Mouse (Mus musculus) ovary, postnatal 14 days (tissue): ENCODE data around the gene Tspear.
"Not testable (repeated sequence)": the region's sequence is repeated elsewhere in the genome, so short reads cannot be mapped to it uniquely, and the experiment has no call there.

Experiments used
- DNase-seq: peaks from one replicate; pipeline ENCODE4 v3.0.0; 2022; ENCODE audit warnings: low spot score

The Tspear gene

DNA sequence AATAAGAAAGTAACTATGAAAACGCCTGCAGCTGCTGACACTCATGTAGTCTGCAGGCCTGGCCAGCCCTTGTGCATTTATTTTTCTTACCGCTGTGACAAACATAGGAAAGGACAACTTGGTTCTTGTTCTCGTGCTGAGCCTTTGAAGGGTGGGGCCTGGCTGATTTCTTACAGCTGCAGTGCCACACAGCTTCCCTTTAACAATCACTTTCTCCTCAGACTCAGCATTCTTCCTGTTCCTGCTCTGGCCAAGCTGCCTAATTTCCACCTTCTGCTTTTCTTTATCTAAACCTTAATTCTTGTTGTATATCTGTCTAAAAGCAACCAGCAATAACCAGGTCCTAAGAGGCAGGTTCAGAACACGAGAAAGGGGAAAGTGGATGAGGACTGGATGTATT lies 27.4 kb downstream of the Tspear start:
- no peak for DNase-seq

DNA sequence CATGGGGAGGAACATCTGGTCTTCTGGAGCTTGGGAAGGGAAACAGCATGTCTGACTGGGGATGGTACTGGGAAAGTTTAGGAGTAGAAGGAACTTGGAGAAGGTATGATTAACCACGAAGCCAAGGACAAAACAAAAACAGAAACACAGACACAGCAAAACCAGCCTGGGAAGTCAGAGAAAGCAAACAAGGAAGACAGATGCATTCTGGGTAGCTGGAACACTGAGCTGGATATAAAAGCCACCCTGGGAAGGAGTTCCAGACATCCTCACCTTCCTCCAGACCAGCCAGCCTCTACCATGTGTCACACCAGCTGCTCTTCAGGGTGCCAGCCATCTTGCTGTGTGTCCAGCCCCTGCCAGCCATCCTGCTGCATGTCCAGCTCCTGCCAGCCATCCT lies 29.1 kb downstream of the Tspear start, which contains the start of gene Gm10142:
Gm10142 (plus strand) TSS at position 301 of the 400 bp plus-strand sequence.
- DNase-seq, result no peak

DNA sequence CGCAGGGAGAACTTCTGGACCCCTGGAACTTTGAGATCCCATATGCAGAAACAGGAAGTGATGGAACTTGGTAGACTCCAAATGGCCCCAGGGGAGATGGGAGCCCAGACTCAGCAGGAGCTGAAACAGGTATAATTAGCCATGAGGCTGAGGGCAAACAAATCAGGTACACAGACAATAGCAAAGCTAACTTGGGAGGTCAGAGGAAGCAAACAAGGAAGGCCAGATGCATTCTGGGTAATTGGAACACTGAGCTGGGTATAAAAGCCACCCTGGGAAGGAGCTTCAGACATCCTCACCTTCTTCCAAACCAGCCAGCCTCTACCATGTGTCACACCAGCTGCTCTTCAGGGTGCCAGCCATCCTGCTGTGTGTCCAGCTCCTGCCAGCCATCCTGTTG lies 33.9 kb downstream of the Tspear start, which contains the start of gene Krtap12-1:
Krtap12-1 (plus strand) TSS at position 301 of the 400 bp plus-strand sequence.
- not testable (repeated sequence) for DNase-seq

DNA sequence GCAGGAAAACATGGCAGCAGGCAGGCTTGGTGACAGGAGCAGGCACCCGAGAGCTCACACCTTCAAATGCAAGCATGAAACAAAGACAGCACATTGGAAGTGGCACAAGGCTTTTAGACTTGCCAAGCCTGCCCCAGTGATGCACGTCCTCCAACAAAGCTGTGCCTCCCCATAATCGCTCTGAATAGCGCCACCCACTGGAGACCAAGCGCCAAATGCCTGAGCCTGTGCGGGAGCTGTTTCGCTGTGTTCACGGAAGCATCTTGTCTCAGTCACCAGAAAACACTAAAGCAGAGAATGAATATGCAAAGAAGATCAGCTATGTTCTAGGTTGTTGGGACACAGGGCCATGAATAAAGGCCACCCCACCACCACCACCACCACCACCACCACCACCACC lies 38.5 kb downstream of the Tspear start:
- DNase-seq, result no peak

DNA sequence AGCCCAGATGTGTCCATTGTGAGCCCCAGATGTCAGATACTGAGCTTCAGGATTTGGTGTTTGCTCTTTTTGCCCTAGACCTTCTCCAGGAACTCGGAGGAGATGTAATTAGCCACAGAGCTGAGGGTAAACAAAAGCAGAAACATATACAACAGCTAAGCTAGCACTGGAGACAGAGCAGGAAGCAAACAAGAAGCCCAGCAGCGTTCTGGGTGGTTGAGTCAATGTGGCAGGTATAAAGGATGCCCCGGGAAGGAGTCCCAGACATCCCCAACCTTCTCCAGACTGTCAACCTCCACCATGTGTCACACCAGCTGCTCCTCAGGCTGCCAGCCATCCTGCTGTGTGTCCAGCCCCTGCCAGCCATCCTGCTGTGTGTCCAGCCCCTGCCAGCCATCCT lies 39.8 kb downstream of the Tspear start, which contains the start of gene Gm10100:
Gm10100 (plus strand) TSS at position 301 of the 400 bp plus-strand sequence.
- DNase-seq, result no peak

DNA sequence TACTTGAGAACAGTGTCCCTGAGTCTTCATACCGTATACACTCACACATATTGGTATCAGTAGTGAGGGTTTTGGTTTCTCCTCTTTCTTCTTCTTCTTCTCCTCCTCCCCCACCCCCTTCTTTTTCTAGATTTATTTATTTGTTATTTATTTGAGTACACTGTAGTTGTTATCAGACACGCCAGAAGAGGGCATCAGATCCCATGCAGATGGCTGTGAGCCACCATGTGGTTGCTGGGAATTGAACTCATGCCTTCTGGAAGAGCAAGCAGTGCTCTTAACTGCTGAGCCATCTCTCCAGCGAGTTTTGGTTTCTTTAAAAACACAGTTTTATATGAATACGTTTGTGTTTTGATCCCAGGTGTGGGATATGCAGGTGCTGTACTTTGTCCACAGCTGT lies 41.9 kb downstream of the Tspear start:
- no peak for DNase-seq

DNA sequence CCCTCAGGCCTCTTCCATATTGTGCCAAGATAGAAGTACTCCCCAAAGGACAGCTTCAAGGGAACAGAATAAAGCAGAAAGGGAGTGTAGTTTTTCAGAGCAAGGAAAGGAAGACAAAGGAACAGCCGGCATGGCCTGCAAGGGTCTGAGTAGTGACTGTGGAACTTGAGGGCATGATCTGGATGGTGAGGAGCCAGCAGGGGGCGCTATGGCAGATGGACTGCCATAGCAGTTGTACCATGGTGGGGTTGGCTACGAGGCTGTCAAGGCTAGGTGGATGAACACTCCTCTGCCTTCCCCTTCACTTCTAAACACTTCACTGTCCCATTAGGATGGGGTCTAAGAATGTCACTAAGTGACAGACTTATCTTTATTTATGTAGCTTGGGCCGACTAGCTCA lies 42.9 kb downstream of the Tspear start:
- DNase-seq, result no peak

DNA sequence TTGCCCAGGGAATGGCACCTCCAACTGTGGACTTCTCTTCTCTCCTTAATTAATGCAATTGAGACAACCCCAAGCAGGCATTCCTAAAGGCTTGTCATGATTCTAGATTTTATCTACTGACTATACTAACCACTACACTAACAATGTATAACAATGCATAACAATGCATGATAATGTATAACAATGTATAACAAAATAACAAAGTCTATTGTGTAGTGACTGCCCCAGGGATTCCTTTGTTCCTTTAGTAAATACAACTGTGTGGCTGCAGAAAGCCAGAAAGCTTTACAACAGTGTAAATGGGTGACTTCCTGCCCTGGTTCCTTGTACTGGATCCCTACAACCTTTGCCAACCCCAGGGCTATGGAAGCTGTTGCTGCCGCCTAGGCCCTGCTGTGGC lies 49.6 kb downstream of the Tspear start:
- DNase-seq, result no peak

DNA sequence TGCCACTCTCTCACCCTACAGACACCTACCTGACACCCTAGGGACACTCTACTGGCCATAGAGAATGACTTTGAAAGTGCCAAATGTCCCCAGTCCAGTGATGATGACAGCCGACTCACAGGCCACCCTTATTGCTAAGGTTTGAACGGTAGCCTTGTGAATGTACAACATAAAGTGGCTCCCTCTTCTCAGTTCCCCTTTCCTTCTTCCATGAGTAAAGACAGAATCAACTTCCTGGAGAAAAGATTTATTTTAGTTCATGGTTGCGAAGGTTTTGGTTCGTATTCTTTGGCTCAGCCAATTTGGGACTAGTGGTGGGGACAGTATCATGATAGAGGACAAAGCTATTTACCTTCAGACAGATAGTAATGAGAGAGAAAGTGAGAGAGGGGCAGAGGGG lies 52.6 kb downstream of the Tspear start:
- DNase-seq, result no peak

DNA sequence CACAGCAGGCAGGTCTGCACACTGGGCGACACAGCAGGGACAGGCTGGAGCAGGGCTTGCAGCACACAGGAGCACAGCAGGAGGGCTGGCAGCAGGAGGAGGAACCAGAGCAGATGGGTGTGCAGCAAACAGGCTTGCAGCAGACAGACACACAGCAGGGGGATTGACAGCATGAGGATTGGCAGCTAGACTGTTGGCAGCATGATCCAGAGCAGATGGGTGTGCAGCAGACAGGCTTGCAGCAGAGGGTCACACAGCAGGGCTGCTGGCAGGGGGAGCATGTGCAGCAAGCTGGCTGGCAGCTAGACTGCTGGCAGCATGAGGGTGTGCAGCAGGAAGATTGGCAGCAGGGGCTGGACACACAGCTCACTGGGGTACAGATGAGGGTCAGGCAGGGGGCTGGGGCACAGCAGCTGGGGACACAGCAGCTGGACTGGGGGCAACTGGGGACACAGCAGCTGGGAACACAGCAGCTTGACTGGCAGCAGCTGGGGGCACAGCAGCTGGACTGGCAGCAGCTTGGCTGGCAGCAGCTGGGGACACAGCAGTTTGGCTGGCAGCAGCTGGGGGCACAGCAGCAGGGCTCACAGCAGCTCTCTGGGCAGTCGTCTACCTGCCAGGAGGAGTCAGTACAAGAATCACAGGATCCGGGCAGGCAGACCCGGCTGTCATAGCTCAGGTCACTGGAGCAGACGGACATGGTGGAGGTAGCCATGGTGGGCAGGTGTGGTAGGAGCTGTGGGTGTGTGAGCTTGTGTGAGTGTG lies 55.7 kb downstream of the Tspear start, which contains the start of gene Gm18596:
Gm18596 (minus strand) TSS at position 715 of the 765 bp plus-strand sequence.
- DNase-seq, result not testable (repeated sequence)

DNA sequence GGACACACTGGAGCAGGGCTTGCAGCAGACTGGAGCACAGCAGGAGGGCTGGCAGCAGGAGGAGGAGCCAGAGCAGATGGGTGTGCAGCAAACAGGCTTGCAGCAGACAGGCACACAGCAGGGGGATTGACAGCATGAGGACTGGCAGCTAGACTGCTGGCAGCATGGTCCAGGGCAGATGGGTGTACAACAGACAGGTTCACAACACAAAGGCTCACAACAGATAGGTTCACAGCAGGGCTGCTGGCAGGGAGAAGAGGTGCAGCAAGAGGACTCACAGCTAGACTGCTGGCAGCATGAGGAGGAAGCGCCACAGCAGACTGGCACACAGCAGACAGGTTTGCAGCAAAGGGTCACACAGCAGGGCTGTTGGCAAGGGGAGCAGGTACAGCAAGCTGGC lies 64.3 kb downstream of the Tspear start:
- not testable (repeated sequence) for DNase-seq

DNA sequence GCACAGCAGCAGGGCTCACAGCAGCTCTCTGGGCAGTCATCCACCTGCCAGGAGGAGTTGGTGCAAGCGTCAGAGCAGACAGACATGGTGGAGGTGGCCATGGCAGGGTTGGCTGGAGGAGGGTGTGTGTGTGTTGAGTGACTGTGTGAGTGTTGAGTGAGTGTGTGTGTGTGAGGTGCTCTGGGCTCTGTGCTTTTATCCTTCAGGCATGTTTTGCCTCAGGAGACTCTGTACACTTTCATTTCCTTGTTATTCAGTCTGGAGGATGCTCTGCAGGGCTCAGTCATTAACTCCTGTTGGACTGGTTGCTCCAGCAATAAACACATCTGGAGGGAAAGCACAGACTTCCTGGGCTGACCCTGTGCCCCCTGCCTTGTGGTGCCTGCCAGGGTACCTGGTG lies 64.9 kb downstream of the Tspear start, which contains the start of gene Gm9736:
Gm9736 (minus strand) TSS at position 101 of the 400 bp plus-strand sequence.
- not testable (repeated sequence) for DNase-seq

DNA sequence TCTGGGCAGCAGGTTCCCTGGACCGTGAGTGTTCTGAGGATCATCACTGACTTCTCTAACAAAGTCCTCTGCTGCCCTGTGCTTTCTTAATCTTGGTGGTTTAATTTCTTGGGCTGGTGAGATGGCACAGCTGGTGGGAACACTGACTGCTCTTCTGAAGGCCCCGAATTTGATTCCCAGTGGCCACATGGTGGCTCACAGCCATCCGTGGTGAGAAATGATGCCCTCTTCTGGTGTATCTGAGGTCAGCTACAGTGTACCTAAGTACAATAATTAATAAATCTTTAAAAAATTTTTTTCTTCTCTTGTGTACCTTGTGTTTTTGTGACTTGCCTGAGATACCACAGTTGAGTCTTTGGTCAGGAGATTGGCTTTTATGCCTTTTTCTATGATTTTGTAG lies 65.9 kb downstream of the Tspear start:
- not testable (repeated sequence) for DNase-seq

DNA sequence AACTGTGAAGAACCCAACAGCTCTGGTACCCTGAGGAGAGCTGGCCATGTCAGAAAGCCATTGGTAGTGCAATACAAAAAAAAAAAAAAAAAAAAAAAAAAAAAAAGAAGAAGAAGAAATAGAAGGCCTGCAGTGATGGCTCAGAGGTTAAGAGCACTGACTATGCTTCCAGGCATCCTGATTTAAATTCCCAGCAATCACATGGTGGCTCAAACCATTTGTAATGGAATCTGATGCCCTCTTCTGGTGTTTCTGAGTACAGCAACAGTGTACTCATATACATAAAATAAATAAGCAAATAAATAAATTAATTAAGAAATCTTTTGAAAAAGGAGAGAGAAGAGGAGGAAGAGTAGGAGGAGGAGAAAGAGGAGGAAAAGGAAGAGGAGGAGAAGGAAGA lies 67.1 kb downstream of the Tspear start:
- no peak for DNase-seq

DNA sequence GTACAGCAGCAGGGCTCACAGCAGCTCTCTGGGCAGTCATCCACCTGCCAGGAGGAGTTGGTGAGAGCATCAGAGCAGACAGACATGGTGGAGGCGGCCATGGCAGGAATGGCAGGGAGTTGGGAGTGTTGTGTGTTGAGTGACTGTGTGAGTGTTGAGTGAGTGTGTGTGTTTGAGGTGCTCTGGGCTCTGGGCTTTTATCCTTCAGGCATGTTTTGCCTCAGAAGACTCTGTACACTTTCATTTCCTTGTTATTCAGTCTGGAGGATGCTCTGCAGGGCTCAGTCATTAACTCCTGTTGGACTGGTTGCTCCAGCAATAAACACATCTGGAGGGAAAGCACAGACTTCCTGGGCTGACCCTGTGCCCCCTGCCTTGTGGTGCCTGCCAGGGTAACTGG lies 73.2 kb downstream of the Tspear start, which contains the start of gene Gm3233:
Gm3233 (minus strand) TSS at position 101 of the 400 bp plus-strand sequence.
- DNase-seq, result not testable (repeated sequence)

DNA sequence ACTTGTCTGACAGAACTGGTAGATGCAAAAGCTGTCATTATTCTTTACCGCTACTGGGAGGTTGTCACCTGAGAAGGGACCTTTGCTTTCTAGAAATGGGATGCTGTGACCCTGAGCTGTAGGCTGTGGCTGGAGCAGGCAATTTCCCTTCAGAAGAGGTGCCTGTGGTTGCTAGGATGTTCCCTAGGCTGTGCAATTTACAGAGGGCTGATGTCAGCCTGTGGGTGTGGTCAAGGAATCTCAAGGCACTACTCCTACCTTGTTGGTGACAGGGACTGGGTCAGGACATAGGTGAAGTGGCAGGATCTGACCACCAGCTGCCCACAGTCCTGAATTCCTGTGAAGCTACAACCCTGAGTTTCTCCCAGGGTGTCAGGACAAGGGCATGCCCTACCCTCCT lies 83.4 kb downstream of the Tspear start:
- DNase-seq, result no peak

DNA sequence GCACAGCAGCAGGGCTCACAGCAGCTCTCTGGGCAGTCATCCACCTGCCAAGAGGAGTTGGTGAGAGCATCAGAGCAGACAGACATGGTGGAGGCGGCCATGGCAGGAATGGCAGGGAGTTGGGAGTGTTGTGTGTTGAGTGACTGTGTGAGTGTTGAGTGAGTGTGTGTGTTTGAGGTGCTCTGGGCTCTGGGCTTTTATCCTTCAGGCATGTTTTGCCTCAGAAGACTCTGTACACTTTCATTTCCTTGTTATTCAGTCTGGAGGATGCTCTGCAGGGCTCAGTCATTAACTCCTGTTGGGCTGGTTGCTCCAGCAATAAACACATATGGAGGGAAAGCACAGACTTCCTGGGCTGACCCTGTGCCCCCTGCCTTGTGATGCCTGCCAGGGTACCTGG lies 84.9 kb downstream of the Tspear start, which contains the start of gene Gm3238:
Gm3238 (minus strand) TSS at position 101 of the 400 bp plus-strand sequence.
- DNase-seq, result not testable (repeated sequence)

DNA sequence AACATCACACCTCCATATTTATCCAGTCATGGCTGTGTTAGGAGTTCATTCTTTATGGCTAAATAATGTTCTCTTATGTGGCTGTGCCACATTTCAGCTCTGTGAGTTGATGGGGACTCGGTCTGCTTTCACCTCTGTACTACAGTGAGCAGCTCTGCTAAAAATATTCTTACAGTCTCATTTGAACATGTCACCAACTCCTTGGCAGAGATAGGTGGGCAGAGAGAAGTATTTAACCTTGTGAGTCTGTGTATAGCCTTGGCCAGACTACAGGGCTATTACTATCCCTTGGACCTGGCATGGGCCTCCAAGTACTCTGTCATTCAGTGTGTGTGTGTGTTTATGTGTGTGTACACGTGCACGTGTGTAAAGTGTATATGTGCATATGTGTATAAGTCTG lies 85.8 kb downstream of the Tspear start:
- DNase-seq, result not testable (repeated sequence)

DNA sequence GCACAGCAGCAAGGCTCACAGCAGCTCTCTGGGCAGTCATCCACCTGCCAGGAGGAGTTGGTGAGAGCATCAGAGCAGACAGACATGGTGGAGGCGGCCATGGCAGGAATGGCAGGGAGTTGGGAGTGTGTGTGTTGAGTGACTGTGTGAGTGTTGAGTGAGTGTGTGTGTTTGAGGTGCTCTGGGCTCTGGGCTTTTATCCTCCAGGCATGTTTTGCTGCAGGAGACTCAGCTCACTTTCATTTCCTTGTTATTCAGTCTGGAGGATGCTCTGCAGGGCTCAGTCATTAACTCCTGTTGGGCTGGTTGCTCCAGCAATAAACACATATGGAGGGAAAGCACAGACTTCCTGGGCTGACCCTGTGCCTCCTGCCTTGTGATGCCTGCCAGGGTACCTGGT lies 90.5 kb downstream of the Tspear start, which contains the start of gene Gm7138:
Gm7138 (minus strand) TSS at position 101 of the 400 bp plus-strand sequence.
- DNase-seq, result not testable (repeated sequence)

DNA sequence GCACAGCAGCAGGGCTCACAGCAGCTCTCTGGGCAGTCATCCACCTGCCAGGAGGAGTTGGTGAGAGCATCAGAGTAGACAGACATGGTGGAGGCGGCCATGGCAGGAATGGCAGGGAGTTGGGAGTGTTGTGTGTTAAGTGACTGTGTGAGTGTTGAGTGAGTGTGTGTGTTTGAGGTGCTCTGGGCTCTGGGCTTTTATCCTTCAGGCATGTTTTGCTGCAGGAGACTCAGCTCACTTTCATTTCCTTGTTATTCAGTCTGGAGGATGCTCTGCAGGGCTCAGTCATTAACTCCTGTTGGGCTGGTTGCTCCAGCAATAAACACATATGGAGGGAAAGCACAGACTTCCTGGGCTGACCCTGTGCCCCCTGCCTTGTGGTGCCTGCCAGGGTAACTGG lies 96.1 kb downstream of the Tspear start, which contains the start of gene Gm3250:
Gm3250 (minus strand) TSS at position 101 of the 400 bp plus-strand sequence.
- DNase-seq, result not testable (repeated sequence)

DNA sequence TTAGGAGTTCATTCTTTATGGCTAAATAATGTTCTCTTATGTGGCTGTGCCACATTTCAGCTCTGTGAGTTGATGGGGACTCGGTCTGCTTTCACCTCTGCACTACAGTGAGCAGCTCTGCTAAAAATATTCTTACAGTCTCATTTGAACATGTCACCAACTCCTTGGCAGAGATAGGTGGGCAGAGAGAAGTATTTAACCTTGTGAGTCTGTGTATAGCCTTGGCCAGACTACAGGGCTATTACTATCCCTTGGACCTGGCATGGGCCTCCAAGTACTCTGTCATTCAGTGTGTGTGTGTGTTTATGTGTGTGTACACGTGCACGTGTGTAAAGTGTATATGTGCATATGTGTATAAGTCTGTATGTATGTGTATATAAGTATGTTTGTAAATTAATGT lies 97.0 kb downstream of the Tspear start:
- DNase-seq, result not testable (repeated sequence)

DNA sequence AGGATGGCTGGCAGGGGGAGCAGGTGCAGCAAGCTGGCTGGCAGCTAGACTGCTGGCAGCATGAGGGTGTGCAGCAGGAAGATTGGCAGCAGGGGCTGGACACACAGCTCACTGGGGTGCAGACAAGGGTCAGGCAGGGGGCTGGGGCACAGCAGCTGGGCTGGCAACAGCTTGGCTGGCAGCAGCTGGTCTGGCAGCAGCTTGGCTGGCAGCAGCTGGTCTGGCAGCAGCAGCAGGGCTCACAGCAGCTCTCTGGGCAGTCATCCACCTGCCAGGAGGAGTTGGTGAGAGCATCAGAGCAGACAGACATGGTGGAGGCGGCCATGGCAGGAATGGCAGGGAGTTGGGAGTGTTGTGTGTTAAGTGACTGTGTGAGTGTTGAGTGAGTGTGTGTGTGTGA lies 101.5 kb downstream of the Tspear start, which contains the start of gene Gm7137:
Gm7137 (minus strand) TSS at position 325 of the 400 bp plus-strand sequence.
- not testable (repeated sequence) for DNase-seq

DNA sequence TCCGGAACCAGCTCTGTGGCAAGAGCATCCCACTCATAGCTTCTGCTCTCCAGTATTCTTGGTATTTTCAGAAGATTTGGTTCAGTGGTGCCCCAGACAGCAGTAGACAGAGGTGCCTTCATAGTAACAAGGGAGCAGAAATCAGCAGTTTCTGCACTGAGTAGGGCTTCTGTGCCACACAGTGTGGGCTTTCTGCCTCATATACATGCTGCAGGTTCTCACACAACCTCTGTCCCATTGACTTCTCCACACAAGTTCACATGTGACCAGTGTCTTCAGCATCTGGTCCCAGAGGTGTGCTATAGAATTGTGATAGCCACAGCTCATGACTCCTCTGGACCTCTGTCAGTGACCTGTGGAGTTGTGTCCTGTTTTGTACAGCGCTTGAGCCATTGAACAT lies 102.3 kb downstream of the Tspear start:
- DNase-seq, result no peak
